Mouse (Mus musculus): ENCODE measurements at regions not wholly inside any gene's neighbourhood (a gene's known extent, or its start where the extent isn't known, plus 50 kb on each side); places are given as distances from the start of the nearest gene placed in this dataset.

GRCm38 (mm10) chr3:143565067-143565466 lies 640.0 kb downstream of the Lmo4 start:
- Histone ChIP-seq H3K27ac (ENCODE audit: insufficient read depth, low read depth, low read length) (no peak overlapping the region), H3K4me1 (ENCODE audit: control insufficient read depth, insufficient read depth, low read length) (no peaks in the 10 kb centered on the region), H3K27me3 (replicated peaks; ENCODE audit: control insufficient read depth, insufficient read depth, low read length) (no peaks in the 10 kb centered on the region), H3K4me3 (ENCODE audit: insufficient read depth, low read depth, low read length) (no peak overlapping the region), H3K36me3 (ENCODE audit: control insufficient read depth, insufficient read depth, low read length) (no peaks in the 10 kb centered on the region)
- no peak for DNase-seq
- WGBS: 86% methylated on average over 4 of the region's 4 CpGs
- no peak for TF ChIP-seq POLR2A (IDR thresholded peaks at IDR 0.05; ENCODE audit: low read depth, low read length)
- no peak for TF ChIP-seq CTCF (conservative IDR thresholded peaks at IDR 0.05; ENCODE audit: insufficient read depth, insufficient read length, low read depth, low read length)

GRCm38 (mm10) chr3:143542811-143543210 lies 661.0 kb upstream of the Pkn2 start:
- H3K27ac ChIP-seq (ENCODE audit: insufficient read depth, low read depth, low read length): no peak overlapping the region
- H3K27me3 ChIP-seq (replicated peaks; ENCODE audit: control insufficient read depth, insufficient read depth, low read length): no peaks in the 10 kb centered on the region; the same call in 1 of the 2 replicates
- no peak overlapping the region for H3K4me3 ChIP-seq (ENCODE audit: insufficient read depth, low read depth, low read length)
- no peaks in the 10 kb centered on the region for H3K36me3 ChIP-seq (ENCODE audit: control insufficient read depth, insufficient read depth, low read length)
- 53% methylated on average over 3 of the region's 3 CpGs for WGBS
- TF ChIP-seq POLR2A (IDR thresholded peaks at IDR 0.05; ENCODE audit: low read depth, low read length) (no peak), CTCF (conservative IDR thresholded peaks at IDR 0.05; ENCODE audit: insufficient read depth, insufficient read length, low read depth, low read length) (no peak)
- H3K4me1 ChIP-seq (ENCODE audit: control insufficient read depth, insufficient read depth, low read length): no peaks in the 10 kb centered on the region
- no peak for DNase-seq

GRCm38 (mm10) chr3:143527982-143528381 lies 646.2 kb upstream of the Pkn2 start:
- H3K27me3 ChIP-seq (replicated peaks; ENCODE audit: control insufficient read depth, insufficient read depth, low read length): no peaks in the 10 kb centered on the region
- no peaks in the 10 kb centered on the region for H3K4me1 ChIP-seq (ENCODE audit: control insufficient read depth, insufficient read depth, low read length)
- no peak for TF ChIP-seq POLR2A (IDR thresholded peaks at IDR 0.05; ENCODE audit: low read depth, low read length)
- no peak for TF ChIP-seq CTCF (conservative IDR thresholded peaks at IDR 0.05; ENCODE audit: insufficient read depth, insufficient read length, low read depth, low read length)
- H3K36me3 ChIP-seq (ENCODE audit: control insufficient read depth, insufficient read depth, low read length): no peaks in the 10 kb centered on the region
- H3K4me3 ChIP-seq (ENCODE audit: insufficient read depth, low read depth, low read length): no peak overlapping the region
- WGBS: 56% methylated on average over 4 of the region's 4 CpGs
- DNase-seq: no peak
- H3K27ac ChIP-seq (ENCODE audit: insufficient read depth, low read depth, low read length): no peak overlapping the region

- H3K36me3 ChIP-seq (ENCODE audit: control insufficient read depth, insufficient read depth, low read length): no peaks in the 10 kb centered on the region
- no peaks in the 10 kb centered on the region for H3K27me3 ChIP-seq (replicated peaks; ENCODE audit: control insufficient read depth, insufficient read depth, low read length)
- H3K4me3 ChIP-seq (ENCODE audit: insufficient read depth, low read depth, low read length): no peak overlapping the region
- no peak overlapping the region for H3K27ac ChIP-seq (ENCODE audit: insufficient read depth, low read depth, low read length)
- no peaks in the 10 kb centered on the region for H3K4me1 ChIP-seq (ENCODE audit: control insufficient read depth, insufficient read depth, low read length)
- TF ChIP-seq POLR2A (IDR thresholded peaks at IDR 0.05; ENCODE audit: low read depth, low read length): no peak
- TF ChIP-seq CTCF (conservative IDR thresholded peaks at IDR 0.05; ENCODE audit: insufficient read depth, insufficient read length, low read depth, low read length): no peak
- no peak for DNase-seq
Measured at GRCm38 (mm10) chr3:143527274-143527673, 645.5 kb upstream of the Pkn2 start.

- Histone ChIP-seq H3K4me3 (ENCODE audit: insufficient read depth, low read depth, low read length) (no peak overlapping the region), H3K36me3 (ENCODE audit: control insufficient read depth, insufficient read depth, low read length) (no peaks in the 10 kb centered on the region), H3K4me1 (ENCODE audit: control insufficient read depth, insufficient read depth, low read length) (no peaks in the 10 kb centered on the region), H3K27me3 (replicated peaks; ENCODE audit: control insufficient read depth, insufficient read depth, low read length) (no peaks in the 10 kb centered on the region), H3K27ac (ENCODE audit: insufficient read depth, low read depth, low read length) (no peak overlapping the region)
- DNase-seq: no peak
- TF ChIP-seq POLR2A (IDR thresholded peaks at IDR 0.05; ENCODE audit: low read depth, low read length): no peak
- no peak for TF ChIP-seq CTCF (conservative IDR thresholded peaks at IDR 0.05; ENCODE audit: insufficient read depth, insufficient read length, low read depth, low read length)
- WGBS: 88% methylated on average over 6 of the region's 6 CpGs
Measured at GRCm38 (mm10) chr3:143512517-143513249, 630.9 kb upstream of the Pkn2 start.

- 60% methylated on average over 5 of the region's 5 CpGs for WGBS
- Histone ChIP-seq H3K27me3 (replicated peaks; ENCODE audit: control insufficient read depth, insufficient read depth, low read length) (no peaks in the 10 kb centered on the region), H3K27ac (ENCODE audit: insufficient read depth, low read depth, low read length) (no peak overlapping the region), H3K4me1 (ENCODE audit: control insufficient read depth, insufficient read depth, low read length) (no peaks in the 10 kb centered on the region), H3K36me3 (ENCODE audit: control insufficient read depth, insufficient read depth, low read length) (no peaks in the 10 kb centered on the region), H3K4me3 (ENCODE audit: insufficient read depth, low read depth, low read length) (no peak overlapping the region)
- no peak for TF ChIP-seq POLR2A (IDR thresholded peaks at IDR 0.05; ENCODE audit: low read depth, low read length)
- TF ChIP-seq CTCF (conservative IDR thresholded peaks at IDR 0.05; ENCODE audit: insufficient read depth, insufficient read length, low read depth, low read length): no peak
- DNase-seq: no peak
Measured at GRCm38 (mm10) chr3:143509531-143509930, 627.7 kb upstream of the Pkn2 start.

- Histone ChIP-seq H3K4me1 (ENCODE audit: control insufficient read depth, insufficient read depth, low read length) (no peaks in the 10 kb centered on the region), H3K27me3 (replicated peaks; ENCODE audit: control insufficient read depth, insufficient read depth, low read length) (no peaks in the 10 kb centered on the region), H3K27ac (ENCODE audit: insufficient read depth, low read depth, low read length) (no peak overlapping the region), H3K36me3 (ENCODE audit: control insufficient read depth, insufficient read depth, low read length) (no peaks in the 10 kb centered on the region), H3K4me3 (ENCODE audit: insufficient read depth, low read depth, low read length) (no peak overlapping the region)
- no peak for TF ChIP-seq CTCF (conservative IDR thresholded peaks at IDR 0.05; ENCODE audit: insufficient read depth, insufficient read length, low read depth, low read length)
- TF ChIP-seq POLR2A (IDR thresholded peaks at IDR 0.05; ENCODE audit: low read depth, low read length): no peak
- 48% methylated on average over 1 of the region's 1 CpGs for WGBS
- DNase-seq: peak; percentile 32
Measured at GRCm38 (mm10) chr3:143508280-143508679, 626.5 kb upstream of the Pkn2 start.

All from kidney, adult 2 months (tissue).